Mouse (Mus musculus) T-helper 1 cell (primary cell): ENCODE results near the gene Tiam1.

Experiments
- in situ Hi-C: fragments of 300-600 bp; cut with MboI, MseI; formaldehyde crosslinking; loops from one replicate; pipeline ENCODE4 v1.15.1; 2025; ENCODE audit warnings: high pct_unique_total_duplicates

The Tiam1 gene

DNA sequence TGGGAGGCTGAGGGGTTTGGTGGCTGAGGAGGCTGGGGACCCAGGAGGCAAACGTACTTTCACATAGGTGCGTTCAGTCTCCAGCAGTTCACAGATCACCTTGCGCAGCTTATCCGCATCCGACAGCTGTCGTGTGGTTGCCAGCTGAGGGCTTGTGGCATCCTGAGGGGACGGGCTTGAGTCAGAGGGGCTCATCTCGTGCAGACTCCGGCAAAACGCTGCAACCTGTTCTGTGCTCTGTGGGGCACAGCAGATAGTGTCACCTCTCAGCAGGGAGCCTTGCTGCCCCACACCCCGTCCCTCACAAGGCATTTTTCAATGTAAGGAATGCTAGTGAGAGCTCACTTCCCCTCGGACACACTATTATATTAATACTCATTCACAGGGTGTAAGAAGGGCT lies 330.7 kb downstream of the Tiam1 start:
- in situ Hi-C loops, result no loop called here

- in situ Hi-C loops, result no loop called here
Observed at GRCm38 (mm10) chr16:89810398-89810797, 333.2 kb downstream of the Tiam1 start.

DNA sequence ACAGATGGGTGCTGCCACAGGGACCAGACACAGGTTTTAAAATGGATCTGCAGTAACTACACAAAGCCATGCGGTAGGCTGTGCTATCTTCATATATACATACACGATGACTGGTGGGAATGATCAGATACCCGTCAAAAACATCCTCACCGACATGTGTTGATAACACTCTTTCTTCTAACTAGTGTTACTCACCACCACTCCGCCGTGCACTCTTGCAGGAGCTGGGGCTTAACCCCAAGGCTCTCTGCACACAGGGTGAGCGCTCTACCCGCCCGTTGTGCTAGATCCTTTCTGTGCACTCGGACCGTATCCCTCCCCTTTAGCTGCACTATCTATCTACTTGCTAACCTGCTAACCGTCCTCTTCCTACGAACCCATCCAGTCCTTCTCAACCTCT lies 335.4 kb downstream of the Tiam1 start:
- in situ Hi-C loops, result no loop called here

DNA sequence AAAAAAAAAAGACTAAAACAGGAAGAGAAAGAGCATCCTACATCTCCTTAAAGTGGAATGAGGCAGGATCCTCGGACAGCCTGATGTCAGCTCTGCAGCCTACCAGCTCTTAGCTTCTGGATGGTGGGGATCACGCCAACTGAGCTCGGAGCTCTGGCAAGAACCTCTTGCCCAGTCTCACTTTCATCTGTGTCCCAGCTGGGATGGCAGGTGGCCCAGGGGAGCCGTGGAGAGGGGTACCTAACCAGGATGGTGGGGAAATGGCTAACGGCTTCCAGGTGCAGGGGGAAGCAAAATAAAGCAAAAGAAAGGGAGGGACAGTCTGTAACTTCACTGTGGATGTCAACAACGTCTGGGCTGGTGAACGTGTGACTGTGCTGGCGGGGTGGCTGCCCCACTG lies 337.6 kb downstream of the Tiam1 start:
- in situ Hi-C loops, result no loop called here

- in situ Hi-C loops, result no loop called here
Observed at GRCm38 (mm10) chr16:89805210-89805609, 338.4 kb downstream of the Tiam1 start.

- in situ Hi-C loops, result no loop called here
Observed at GRCm38 (mm10) chr16:89801493-89801892, 342.1 kb downstream of the Tiam1 start.

DNA sequence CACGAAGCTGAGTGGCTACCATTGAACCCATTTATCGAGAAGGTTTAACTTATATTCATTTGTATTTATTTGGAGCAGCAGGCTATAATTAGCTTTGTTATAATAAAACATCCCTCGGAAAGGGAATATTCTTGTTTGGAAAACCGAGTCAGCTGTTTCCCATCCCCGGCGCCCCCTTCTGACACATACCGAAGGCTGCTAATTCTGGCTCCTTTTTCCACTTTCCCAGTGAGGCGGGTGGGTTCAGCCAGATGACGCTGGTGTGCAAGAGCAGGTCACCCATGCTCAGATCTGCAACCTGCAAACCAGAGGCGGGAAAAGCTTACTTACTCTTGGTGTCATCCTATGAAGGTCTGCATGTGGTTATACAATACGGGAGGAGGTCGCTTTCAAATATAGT lies 343.8 kb downstream of the Tiam1 start:
- in situ Hi-C loops, result no loop called here

DNA sequence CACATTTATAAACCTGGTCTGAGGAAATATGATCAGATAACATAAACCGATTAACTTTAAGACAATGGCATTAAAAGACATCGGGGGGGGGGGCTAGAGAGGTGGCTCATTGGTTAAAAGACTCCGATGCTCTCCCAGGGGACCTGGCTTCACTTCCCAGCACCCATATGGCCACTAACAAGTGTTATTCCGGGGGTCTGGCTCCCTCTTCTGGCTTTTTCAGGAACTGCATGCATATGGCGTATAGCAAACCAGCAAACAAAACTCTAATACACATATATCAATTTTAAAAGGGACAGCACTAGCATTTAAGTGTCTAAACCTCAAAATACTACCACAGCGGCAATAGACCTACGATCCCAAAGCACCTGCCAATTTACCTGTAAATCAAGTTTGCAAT lies 347.0 kb downstream of the Tiam1 start:
- in situ Hi-C loops, result no loop called here

DNA sequence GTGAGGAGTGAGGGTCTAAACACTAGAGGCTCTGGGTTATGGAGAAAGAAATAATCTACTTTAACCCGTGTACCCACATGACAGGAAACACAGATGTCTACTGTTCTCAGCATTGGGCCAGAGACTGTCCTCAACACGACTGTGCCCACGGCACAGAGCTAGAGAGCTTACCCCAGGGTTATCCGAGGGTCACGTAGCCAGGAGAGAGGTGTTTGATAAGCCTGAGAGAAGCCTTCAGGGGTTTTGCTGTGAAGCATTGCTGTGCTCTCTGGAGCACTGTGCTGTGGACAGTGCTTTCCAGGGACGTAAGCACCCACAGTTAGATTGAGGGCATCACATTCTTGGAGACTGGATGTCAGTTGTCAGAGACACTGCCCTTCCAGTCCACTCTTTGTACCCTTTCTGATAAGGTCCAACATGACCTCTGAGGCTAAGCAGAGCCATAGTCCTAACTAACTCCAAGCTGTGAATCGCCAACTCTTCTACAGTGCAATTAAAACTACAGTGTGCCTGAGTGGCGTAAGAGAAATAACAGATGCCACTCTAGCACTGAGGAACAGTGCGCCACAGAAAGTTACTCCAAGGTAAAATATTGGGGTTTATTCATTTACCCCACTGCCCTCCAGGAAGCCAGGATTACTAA lies 353.7 kb downstream of the Tiam1 start:
- in situ Hi-C loops, result no loop called here

DNA sequence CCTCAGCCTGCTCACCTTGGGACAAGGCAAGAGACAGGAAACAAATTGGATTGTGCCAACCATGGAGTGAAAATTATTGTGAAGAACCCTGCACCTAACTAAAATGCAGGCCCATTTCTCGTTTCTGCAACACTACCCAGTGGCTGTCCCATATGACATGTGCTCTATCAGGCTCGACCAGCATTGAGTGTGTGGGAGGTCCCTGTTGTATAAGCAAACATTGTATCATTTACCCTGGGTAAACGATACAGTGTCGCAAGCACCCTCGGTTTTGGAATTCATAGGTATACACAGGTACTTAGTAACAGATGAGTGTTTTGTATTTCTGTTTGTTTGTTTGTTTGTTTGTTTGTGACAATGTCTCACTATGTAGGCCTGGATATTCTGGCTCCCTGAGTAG lies 357.8 kb downstream of the Tiam1 start:
- in situ Hi-C loops, result no loop called here

- in situ Hi-C loops, result no loop called here
Observed at GRCm38 (mm10) chr16:89779705-89780104, 363.9 kb downstream of the Tiam1 start.

DNA sequence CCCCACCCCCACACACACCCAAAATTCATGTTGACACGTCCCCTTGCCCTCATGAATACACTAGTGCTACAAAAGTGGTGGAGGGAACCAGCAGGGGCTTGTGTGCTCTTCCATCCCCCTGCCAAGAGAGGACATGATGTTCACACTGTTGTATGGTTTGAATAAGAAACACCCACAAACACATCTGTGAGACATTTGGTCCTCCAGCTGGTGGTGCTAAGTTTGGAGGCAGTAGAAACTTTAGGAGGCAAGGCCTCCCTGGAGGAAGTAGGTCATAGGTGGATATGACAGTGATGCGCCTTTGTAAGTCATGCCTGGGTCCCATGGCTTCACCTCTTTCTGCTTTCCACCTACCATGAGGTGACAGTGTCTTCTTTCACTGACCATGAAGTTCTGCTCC lies 366.1 kb downstream of the Tiam1 start:
- in situ Hi-C loops, result no loop called here

DNA sequence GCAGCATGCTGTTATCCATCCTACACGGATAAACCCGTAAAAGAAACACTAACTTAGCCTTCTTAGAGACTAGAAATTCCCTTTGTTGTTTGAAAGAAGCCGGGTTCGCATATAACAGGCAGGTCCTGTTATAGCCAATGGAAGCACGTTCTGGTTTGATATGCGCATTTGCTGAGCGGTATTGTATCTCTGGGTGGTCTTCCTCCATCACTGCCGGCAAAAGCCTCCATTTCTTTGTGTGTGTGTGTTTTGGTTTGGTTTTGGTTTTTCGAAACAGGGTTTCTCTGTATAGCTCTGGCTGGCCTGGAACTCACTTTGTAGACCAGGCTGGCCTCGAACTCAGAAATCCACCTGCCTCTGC lies 369.0 kb downstream of the Tiam1 start:
- in situ Hi-C loops, result loop anchor here (5.0 kb wide), 3 partner anchors 58 to 408 kb away; no protein-coding TSS in a partner anchor

- in situ Hi-C loops, result loop anchor here (5.0 kb wide), 3 partner anchors 58 to 408 kb away; no protein-coding TSS in a partner anchor
Observed at GRCm38 (mm10) chr16:89773657-89774552, 369.7 kb downstream of the Tiam1 start.

DNA sequence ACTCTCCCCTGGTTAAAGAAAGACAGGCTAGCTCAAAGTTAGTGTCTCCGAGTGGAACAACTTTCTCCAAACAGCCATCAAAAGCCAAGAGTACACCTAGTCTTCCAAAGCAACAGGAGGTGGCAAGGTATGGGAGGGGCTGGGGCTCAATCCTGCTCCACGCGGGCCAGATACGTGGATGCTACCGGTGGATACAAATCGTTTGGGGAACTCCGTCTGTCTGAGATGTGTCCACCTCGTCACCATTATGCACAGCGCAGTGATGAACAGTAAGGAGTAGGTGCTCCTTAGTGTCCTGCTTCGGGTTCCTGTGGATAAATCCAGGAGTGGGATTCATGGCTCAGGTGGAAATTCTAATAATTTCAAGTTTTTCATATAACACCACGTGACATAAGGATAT lies 377.6 kb downstream of the Tiam1 start:
- in situ Hi-C loops, result loop anchor here (10.0 kb wide), 1 partner anchor 1921 kb away; no protein-coding TSS in a partner anchor

GRCm38 (mm10) chr16:89765470-89765869 lies 378.1 kb downstream of the Tiam1 start:
- in situ Hi-C loops, result loop anchor here (10.0 kb wide), 1 partner anchor 1921 kb away; no protein-coding TSS in a partner anchor

DNA sequence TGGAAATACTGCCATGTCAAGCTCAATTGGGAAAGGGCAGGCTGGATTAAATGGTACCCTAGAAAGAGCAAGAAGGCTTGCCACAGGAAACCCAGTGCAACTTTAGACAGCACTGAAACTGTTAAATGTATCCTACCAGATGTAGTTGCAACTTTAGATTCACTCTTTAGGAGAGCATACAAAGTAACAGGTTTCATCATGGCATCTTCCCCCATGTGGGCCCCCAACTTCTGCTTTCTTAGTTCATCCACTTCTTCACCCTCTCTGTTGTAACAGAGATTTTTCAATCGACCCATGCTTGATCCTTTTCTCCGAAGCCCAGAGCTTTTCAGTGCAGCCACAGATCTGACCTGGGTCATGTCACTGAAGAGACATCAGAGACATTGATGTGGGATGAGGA lies 379.8 kb downstream of the Tiam1 start:
- in situ Hi-C loops, result loop anchor here (10.0 kb wide), 1 partner anchor 1919 kb away; no protein-coding TSS in a partner anchor

DNA sequence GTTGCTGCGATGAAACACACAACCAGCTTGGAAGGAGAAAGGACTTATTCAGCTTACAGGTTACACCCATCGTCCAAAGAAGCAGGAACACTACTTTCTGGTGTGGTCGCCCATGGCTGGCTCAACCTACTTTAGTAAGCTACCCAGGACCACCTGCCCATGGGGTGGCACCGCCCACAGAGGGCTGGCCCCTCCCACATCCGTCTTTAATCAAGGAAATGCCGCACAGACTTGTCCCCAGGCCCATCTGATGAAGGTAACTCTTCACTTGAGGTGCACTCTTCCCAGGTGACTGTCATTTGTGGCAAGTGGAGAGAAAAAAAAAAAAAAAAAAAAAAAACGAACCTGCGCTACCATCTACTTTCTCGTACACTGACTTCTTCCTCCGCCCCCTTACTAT lies 381.0 kb downstream of the Tiam1 start:
- in situ Hi-C loops, result loop anchor here (10.0 kb wide), 1 partner anchor 1918 kb away; no protein-coding TSS in a partner anchor

GRCm38 (mm10) chr16:89762096-89762495 lies 381.5 kb downstream of the Tiam1 start:
- in situ Hi-C loops, result loop anchor here (10.0 kb wide), 1 partner anchor 1917 kb away; no protein-coding TSS in a partner anchor

GRCm38 (mm10) chr16:89757384-89757783 lies 386.2 kb downstream of the Tiam1 start:
- in situ Hi-C loops, result no loop called here

DNA sequence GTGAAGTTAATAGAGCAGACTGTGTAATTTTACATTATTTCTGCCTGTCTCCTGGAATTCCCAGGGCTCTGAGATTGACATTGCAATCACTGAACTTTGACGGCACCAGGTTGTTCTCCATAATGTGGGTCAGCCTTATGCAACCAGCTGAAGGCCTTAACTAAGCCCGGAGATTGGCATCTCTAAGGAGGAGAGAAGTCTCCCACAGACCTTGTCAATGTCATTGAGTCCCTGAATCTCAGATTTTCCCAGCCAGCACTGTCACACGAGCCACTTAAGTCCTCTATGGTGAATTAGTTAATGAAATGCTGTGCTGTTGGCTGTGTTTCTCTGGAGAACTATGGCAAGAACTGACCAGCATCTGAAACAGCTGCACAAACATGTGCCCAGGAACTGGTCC lies 388.9 kb downstream of the Tiam1 start:
- in situ Hi-C loops, result no loop called here

- in situ Hi-C loops, result no loop called here
Observed at GRCm38 (mm10) chr16:89747864-89748263, 395.7 kb downstream of the Tiam1 start.

GRCm38 (mm10) chr16:89739559-89739958 lies 404.0 kb downstream of the Tiam1 start:
- in situ Hi-C loops, result no loop called here
